Mouse (Mus musculus): ENCODE measurements at regions not wholly inside any gene's neighbourhood (a gene's known extent, or its start where the extent isn't known, plus 50 kb on each side); places are given as distances from the start of the nearest gene placed in this dataset.

DNA sequence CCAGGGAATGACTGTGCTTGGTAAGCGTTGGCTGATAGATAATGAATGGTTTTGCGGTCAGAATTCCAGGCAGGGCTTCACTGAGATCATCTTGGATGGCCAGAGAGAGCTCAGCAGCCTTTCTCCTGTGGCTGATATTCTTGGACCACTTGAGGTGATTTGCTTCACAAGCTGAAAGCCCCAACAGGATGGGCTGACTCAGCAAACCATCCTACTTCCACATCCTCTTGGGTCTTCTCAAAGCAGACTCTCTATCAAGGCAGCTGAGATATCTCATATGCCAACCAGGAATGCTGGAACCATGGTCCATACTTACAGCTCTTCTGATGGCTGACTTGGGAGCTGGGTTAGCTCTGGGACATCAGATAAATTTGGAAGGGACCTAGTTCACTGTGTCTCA lies 259.8 kb upstream of the Id2 start:
- TF ChIP-seq CTCF (IDR thresholded peaks at IDR 0.05; ENCODE audit: borderline replicate concordance, extremely low read depth, insufficient read depth, insufficient read length) (no peak), POLR2A (IDR thresholded peaks at IDR 0.05; ENCODE audit: borderline replicate concordance, extremely low read depth, insufficient read depth, insufficient read length, poor library complexity, severe bottlenecking) (no peak)
- DNase-seq (ENCODE audit: low read depth) = no peak

- no peak for TF ChIP-seq POLR2A (IDR thresholded peaks at IDR 0.05; ENCODE audit: borderline replicate concordance, extremely low read depth, insufficient read depth, insufficient read length, poor library complexity, severe bottlenecking)
- TF ChIP-seq CTCF (IDR thresholded peaks at IDR 0.05; ENCODE audit: borderline replicate concordance, extremely low read depth, insufficient read depth, insufficient read length) = no peak
- no peak for DNase-seq (ENCODE audit: low read depth)
Measured at GRCm38 (mm10) chr12:25355217-25355616, 258.3 kb upstream of the Id2 start.

DNA sequence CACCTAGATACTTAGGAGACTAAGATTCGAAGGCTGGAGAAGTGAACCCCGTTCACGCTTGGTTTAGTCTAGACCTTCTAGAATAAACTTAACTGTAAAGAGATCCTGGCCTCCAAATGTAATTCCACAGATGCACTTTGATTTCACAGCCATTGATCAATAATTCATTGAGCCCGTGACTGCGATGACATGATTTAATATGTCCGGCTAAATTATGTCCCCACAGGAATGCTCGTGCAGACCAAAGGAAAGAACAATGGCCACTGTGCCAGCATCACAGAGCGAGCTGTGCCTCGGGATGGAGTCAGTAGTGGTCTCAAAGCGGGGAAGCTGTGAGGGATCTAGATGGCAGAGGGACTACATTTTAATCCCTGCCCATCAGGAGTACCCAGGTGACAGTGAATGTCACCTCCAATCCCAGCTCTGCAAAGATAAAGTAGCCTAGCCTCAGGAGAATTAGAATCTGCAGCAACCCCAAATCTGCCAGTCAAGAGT lies 256.5 kb upstream of the Id2 start:
- TF ChIP-seq POLR2A (IDR thresholded peaks at IDR 0.05; ENCODE audit: borderline replicate concordance, extremely low read depth, insufficient read depth, insufficient read length, poor library complexity, severe bottlenecking) = no peak
- peak; percentile 41 for DNase-seq (ENCODE audit: low read depth)

GRCm38 (mm10) chr12:25352160-25352559 lies 255.2 kb upstream of the Id2 start:
- no peak for TF ChIP-seq POLR2A (IDR thresholded peaks at IDR 0.05; ENCODE audit: borderline replicate concordance, extremely low read depth, insufficient read depth, insufficient read length, poor library complexity, severe bottlenecking)
- TF ChIP-seq CTCF (IDR thresholded peaks at IDR 0.05; ENCODE audit: borderline replicate concordance, extremely low read depth, insufficient read depth, insufficient read length) = no peak
- no peak for DNase-seq (ENCODE audit: low read depth)

DNA sequence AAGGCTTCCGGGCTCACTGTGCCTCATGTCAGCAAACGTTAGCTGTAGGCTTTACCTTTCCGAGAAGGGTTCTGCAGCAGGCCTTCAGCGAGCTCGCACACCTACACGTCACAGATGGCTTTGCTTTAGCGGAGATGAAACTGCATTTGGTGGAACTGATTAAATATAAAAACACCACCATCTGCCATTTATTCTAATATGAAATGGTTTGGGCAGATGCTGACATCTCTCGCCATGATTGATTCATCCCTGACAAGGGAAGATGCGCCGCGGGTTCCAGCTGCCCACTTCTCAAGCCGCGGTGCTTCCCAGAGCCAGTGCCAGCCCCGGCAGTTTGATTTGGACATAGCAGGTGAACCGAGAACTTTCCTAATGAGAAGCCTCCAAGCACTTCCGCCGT lies 247.4 kb upstream of the Id2 start:
- peak; percentile 53 for DNase-seq (ENCODE audit: low read depth)
- no peak for TF ChIP-seq POLR2A (IDR thresholded peaks at IDR 0.05; ENCODE audit: borderline replicate concordance, extremely low read depth, insufficient read depth, insufficient read length, poor library complexity, severe bottlenecking)
- no peak for TF ChIP-seq CTCF (IDR thresholded peaks at IDR 0.05; ENCODE audit: borderline replicate concordance, extremely low read depth, insufficient read depth, insufficient read length)

- TF ChIP-seq POLR2A (IDR thresholded peaks at IDR 0.05; ENCODE audit: borderline replicate concordance, extremely low read depth, insufficient read depth, insufficient read length, poor library complexity, severe bottlenecking) = no peak
- TF ChIP-seq CTCF (IDR thresholded peaks at IDR 0.05; ENCODE audit: borderline replicate concordance, extremely low read depth, insufficient read depth, insufficient read length) = no peak
Measured at GRCm38 (mm10) chr12:25338771-25339170, 241.8 kb upstream of the Id2 start.

GRCm38 (mm10) chr12:25335930-25336329 lies 239.0 kb upstream of the Id2 start:
- no peak for DNase-seq (ENCODE audit: low read depth)
- no peak for TF ChIP-seq POLR2A (IDR thresholded peaks at IDR 0.05; ENCODE audit: borderline replicate concordance, extremely low read depth, insufficient read depth, insufficient read length, poor library complexity, severe bottlenecking)
- TF ChIP-seq CTCF (IDR thresholded peaks at IDR 0.05; ENCODE audit: borderline replicate concordance, extremely low read depth, insufficient read depth, insufficient read length) = no peak

More at GRCm38 (mm10) chr12:25338771-25339170, 241.8 kb upstream of the Id2 start:
- DNase-seq (ENCODE audit: low read depth) = no peak

DNA sequence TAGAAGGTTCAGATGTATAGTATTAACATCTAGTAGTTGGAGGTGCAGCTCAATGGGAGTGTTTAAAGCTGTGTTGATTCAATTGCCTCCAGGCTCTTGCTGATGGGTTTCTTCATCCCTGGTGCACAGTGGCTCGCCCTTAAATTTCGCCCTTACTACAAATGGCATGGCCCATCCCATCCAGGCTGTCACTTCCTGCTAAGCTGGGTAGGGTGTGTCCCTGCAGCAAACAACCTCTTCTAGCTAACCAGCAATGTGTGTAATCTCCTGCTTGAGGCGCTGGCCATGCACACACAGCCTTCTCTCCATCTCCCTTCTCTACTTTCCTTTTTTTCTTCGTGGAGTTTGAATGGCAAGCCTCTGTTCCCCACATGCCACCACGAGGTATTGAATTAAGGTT lies 238.1 kb upstream of the Id2 start:
- TF ChIP-seq POLR2A (IDR thresholded peaks at IDR 0.05; ENCODE audit: borderline replicate concordance, extremely low read depth, insufficient read depth, insufficient read length, poor library complexity, severe bottlenecking) = no peak
- DNase-seq (ENCODE audit: low read depth) = no peak

DNA sequence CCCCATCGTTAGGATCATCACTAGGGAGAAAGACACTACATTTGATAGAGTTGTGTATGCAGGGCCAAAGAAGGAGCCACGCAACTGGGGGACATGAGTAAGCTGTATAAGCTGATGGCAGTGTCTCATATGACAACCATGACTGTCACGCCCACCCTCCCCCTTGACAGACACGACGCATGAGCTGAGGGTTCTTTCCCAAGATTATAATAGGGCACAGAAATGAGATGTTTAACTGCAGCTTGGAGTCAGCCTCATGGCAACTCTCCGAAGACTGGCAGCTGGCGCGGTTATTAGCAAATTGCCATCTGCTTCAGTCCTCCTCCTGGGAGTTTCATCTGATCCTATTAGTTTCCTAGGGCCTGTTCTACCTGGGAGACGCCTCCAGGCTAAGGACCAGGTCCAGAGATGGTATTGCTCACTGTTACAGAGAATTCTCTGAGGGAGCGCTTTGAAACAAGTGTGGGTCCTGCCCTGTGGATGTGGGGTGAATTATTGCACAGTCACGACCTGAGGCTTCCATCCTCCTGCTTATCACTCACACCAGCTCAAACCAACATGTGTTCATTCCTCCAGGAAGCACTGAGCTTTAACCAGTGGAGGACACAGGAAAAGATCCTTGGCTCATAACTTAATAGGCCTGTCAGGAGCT lies 235.6 kb upstream of the Id2 start:
- DNase-seq (ENCODE audit: low read depth) = peak; percentile 77
- TF ChIP-seq CTCF (IDR thresholded peaks at IDR 0.05; ENCODE audit: borderline replicate concordance, extremely low read depth, insufficient read depth, insufficient read length) (no peak), POLR2A (IDR thresholded peaks at IDR 0.05; ENCODE audit: borderline replicate concordance, extremely low read depth, insufficient read depth, insufficient read length, poor library complexity, severe bottlenecking) (no peak)

GRCm38 (mm10) chr12:25330004-25330708 lies 233.2 kb upstream of the Id2 start:
- TF ChIP-seq POLR2A (IDR thresholded peaks at IDR 0.05; ENCODE audit: borderline replicate concordance, extremely low read depth, insufficient read depth, insufficient read length, poor library complexity, severe bottlenecking) (no peak), CTCF (IDR thresholded peaks at IDR 0.05; ENCODE audit: borderline replicate concordance, extremely low read depth, insufficient read depth, insufficient read length) (no peak)
- no peak for DNase-seq (ENCODE audit: low read depth)

DNA sequence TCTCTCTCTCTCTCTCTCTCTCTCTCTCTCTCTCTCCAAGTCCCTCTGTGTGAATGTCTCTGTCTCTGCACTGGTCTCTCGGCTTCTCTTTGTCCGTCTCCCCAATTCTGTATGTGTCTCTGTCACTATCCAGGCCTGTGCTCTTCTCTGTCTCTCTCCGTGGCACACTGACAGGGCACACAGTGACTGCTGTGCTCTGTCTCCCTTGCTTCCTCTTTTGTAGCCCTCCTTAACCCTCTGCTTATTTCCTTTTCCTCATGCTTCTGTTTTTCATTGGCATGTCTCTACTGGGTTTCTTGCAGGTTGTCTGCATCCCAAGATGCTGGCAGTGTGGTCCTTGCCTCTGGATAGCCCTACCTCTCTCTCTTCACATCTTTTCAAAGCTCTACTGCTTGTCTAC lies 229.0 kb upstream of the Id2 start:
- no peak for TF ChIP-seq POLR2A (IDR thresholded peaks at IDR 0.05; ENCODE audit: borderline replicate concordance, extremely low read depth, insufficient read depth, insufficient read length, poor library complexity, severe bottlenecking)
- DNase-seq (ENCODE audit: low read depth) = no peak

- no peak for DNase-seq (ENCODE audit: low read depth)
- TF ChIP-seq CTCF (IDR thresholded peaks at IDR 0.05; ENCODE audit: borderline replicate concordance, extremely low read depth, insufficient read depth, insufficient read length) (no peak), POLR2A (IDR thresholded peaks at IDR 0.05; ENCODE audit: borderline replicate concordance, extremely low read depth, insufficient read depth, insufficient read length, poor library complexity, severe bottlenecking) (no peak)
Measured at GRCm38 (mm10) chr12:25323171-25323570, 226.2 kb upstream of the Id2 start.
